Mouse (Mus musculus) heart, postnatal 0 days (tissue): Measurements from ENCODE around the gene Fads2. TPM values are rescaled to one million over a fixed set of nuclear protein-coding genes. Genes with fewer than 3 reads are reported as not detected.
A peak's percentile ranks its signal among the peaks of the same experiment; 100 is the strongest.

Experiments
- ATAC-seq: fragments of 200-750 bp; cut with Nextera tagmentation; 2 replicates; pipeline ENCODE4 v1.8.0; 2017; ENCODE audit warnings: low read depth, moderate number of reproducible peaks, moderate library complexity; ENCODE audit not compliant: insufficient read depth
- DNase-seq: peaks from one replicate; pipeline ENCODE4 v3.0.0-alpha.2; 2016; ENCODE audit warnings: low spot score
- H3K27ac ChIP-seq: fragments of 300-500 bp; sonication (generic); 2 replicates; pipeline ENCODE4 v1.5.1; 2014; ENCODE audit warnings: low read depth, mild to moderate bottlenecking
- H3K27me3 ChIP-seq: fragments of 300-500 bp; sonication (generic); 2 replicates; pipeline ENCODE4 v1.6.1; 2014; ENCODE audit warnings: low read length, mixed read lengths; ENCODE audit not compliant: control insufficient read depth, insufficient read depth
- H3K36me3 ChIP-seq: fragments of 300-500 bp; sonication (generic); replicated peaks from 2 replicates; pipeline ENCODE4 v1.6.1; 2014; ENCODE audit warnings: low read length, mixed read lengths; ENCODE audit not compliant: control insufficient read depth, insufficient read depth
- H3K4me1 ChIP-seq: fragments of 300-500 bp; sonication (generic); 2 replicates; pipeline ENCODE4 v1.6.1; 2014; ENCODE audit warnings: antibody characterized with exemption; ENCODE audit not compliant: control insufficient read depth, insufficient read depth
- H3K4me2 ChIP-seq: fragments of 300-500 bp; sonication (generic); 2 replicates; pipeline ENCODE4 v1.6.1; 2014; ENCODE audit warnings: low read depth, mild to moderate bottlenecking, low read length, moderate library complexity
- H3K4me3 ChIP-seq: fragments of 300-500 bp; sonication (generic); 2 replicates; pipeline ENCODE4 v1.5.1; 2014; ENCODE audit warnings: low read depth, low read length
- H3K9ac ChIP-seq: fragments of 300-500 bp; sonication (generic); replicated peaks from 2 replicates; pipeline ENCODE4 v1.6.1; 2014; ENCODE audit warnings: low read depth, low read length, mixed read lengths
- H3K9me3 ChIP-seq: fragments of 300-500 bp; sonication (generic); replicated peaks from 2 replicates; pipeline ENCODE4 v1.6.1; 2016; ENCODE audit warnings: low read length; ENCODE audit not compliant: control insufficient read depth
- CTCF ChIP-seq: IDR thresholded peaks from 2 replicates; pipeline ENCODE4 v1.5.1; 2016; ENCODE audit warnings: antibody characterized with exemption, control low read depth, low read depth
- EP300 ChIP-seq: IDR thresholded peaks from 2 replicates; pipeline ENCODE4 v1.6.1; 2016; ENCODE audit warnings: antibody characterized with exemption, low read depth
- WGBS: fragments of 180-500 bp; shearing (Covaris S2); extraction: QIAGEN DNeasy Blood & Tissue Kit; methylation state at CpG from one replicate; pipeline ENCODE4 v1.1.7; 2014; 5-methylcytosine and 5-hydroxymethylcytosine counted together
- polyA plus RNA-seq: library from polyadenylated mRNA; unstranded; fragments of >200 nt; fragmentation: Nextera tagmentation; extraction: Ambion mirVana; gene quantifications from 2 replicates; pipeline ENCODE4 v1.2.1, GENCODE M21; 2015
- total RNA-seq: library from RNA; depleted of rRNA; stranded (reverse); fragments of >200 nt; gene quantifications from 2 replicates; pipeline ENCODE4 v1.2.3, GENCODE M21; 2014; ENCODE audit warnings: low replicate concordance; rRNA removed

The Fads2 gene
- total RNA-seq = 15.9 and 22.0 TPM in 2 replicates
- polyA plus RNA-seq = 11.4 and 13.1 TPM in 2 replicates

GRCm38 (mm10) chr19:10101341-10102053 lies at the start of gene Fads2:
Gene Fads2 (minus strand): TSS chr19:10101746.
- peak within 1 kb of the TSS; percentile 65 for H3K4me3 ChIP-seq
- H3K27me3 ChIP-seq = no peaks in the 10 kb centered on the region
- TF ChIP-seq CTCF = no peak
- TF ChIP-seq EP300 = no peak
- H3K4me1 ChIP-seq = 0 out of 2 replicates have a peak, but pooled peaks cover 5% of the 10 kb centered on the region
- H3K4me2 ChIP-seq = peak within 1 kb of the TSS; percentile 93
- ATAC-seq (peak; percentile 85), DNase-seq (peak; percentile 79)
- under 1% methylated on average over 55 of the region's 57 CpGs for WGBS
- H3K9ac ChIP-seq = peak within 1 kb of the TSS; percentile 59
- H3K9me3 ChIP-seq = no peaks in the 10 kb centered on the region
- peak within 1 kb of the TSS; percentile 53 for H3K27ac ChIP-seq
- H3K36me3 ChIP-seq = no peaks in the 10 kb centered on the region

- H3K9me3 ChIP-seq = no peaks in the 10 kb centered on the region
- H3K4me2 ChIP-seq = no peak overlapping the region
- no peak overlapping the region for H3K9ac ChIP-seq
- 48% methylated on average over 3 of the region's 3 CpGs for WGBS
- H3K27me3 ChIP-seq = no peaks in the 10 kb centered on the region
- H3K4me1 ChIP-seq = no peaks in the 10 kb centered on the region
- ATAC-seq (no peak), DNase-seq (no peak)
- H3K36me3 ChIP-seq = no peaks in the 10 kb centered on the region
- TF ChIP-seq CTCF (no peak), EP300 (no peak)
- no peak overlapping the region for H3K27ac ChIP-seq
- H3K4me3 ChIP-seq = no peak overlapping the region
Observed at GRCm38 (mm10) chr19:10149189-10149588, 47.6 kb upstream of the Fads2 start.

- no peaks in the 10 kb centered on the region for H3K27me3 ChIP-seq
- no peaks in the 10 kb centered on the region for H3K9me3 ChIP-seq
- WGBS = 54% methylated on average over 6 of the region's 6 CpGs
- no peaks in the 10 kb centered on the region for H3K4me1 ChIP-seq
- H3K4me2 ChIP-seq = 0 out of 2 replicates have a peak overlapping the region, but pooled peaks have one; percentile 2
- DNase-seq (no peak), ATAC-seq (no peak)
- H3K27ac ChIP-seq = no peak overlapping the region
- H3K4me3 ChIP-seq = no peak overlapping the region
- no peak overlapping the region for H3K9ac ChIP-seq
- H3K36me3 ChIP-seq = no peaks in the 10 kb centered on the region
- TF ChIP-seq CTCF (no peak), EP300 (no peak)
Observed at GRCm38 (mm10) chr19:10148555-10148954, 47.0 kb upstream of the Fads2 start.

- ATAC-seq (no peak), DNase-seq (no peak)
- no peak overlapping the region for H3K27ac ChIP-seq
- H3K9me3 ChIP-seq = no peaks in the 10 kb centered on the region
- no peak overlapping the region for H3K4me3 ChIP-seq
- no peak overlapping the region for H3K4me2 ChIP-seq
- H3K4me1 ChIP-seq = no peaks in the 10 kb centered on the region
- 54% methylated on average over 4 of the region's 4 CpGs for WGBS
- no peaks in the 10 kb centered on the region for H3K36me3 ChIP-seq
- no peaks in the 10 kb centered on the region for H3K27me3 ChIP-seq
- TF ChIP-seq EP300 (no peak), CTCF (no peak)
- no peak overlapping the region for H3K9ac ChIP-seq
Observed at GRCm38 (mm10) chr19:10144464-10144863, 42.9 kb upstream of the Fads2 start.

- Histone ChIP-seq H3K4me1 (no peaks in the 10 kb centered on the region), H3K9ac (no peak overlapping the region), H3K27me3 (no peaks in the 10 kb centered on the region), H3K36me3 (no peaks in the 10 kb centered on the region), H3K27ac (no peak overlapping the region), H3K4me2 (no peak overlapping the region), H3K4me3 (no peak overlapping the region), H3K9me3 (no peaks in the 10 kb centered on the region)
- ATAC-seq = no peak
- TF ChIP-seq CTCF = no peak
- TF ChIP-seq EP300 = no peak
- WGBS = 65% methylated on average over 2 of the region's 2 CpGs
- no peak for DNase-seq
Observed at GRCm38 (mm10) chr19:10143667-10144066, 42.1 kb upstream of the Fads2 start.
